Mouse (Mus musculus): ENCODE data around the gene Tent4b. TPM values are rescaled to one million over a fixed set of nuclear protein-coding genes. Genes with fewer than 3 reads are reported as not detected.

Gene Tent4b
- polyA plus RNA-seq, 1 experiment from 2014 or later = 5.5 TPM

GRCm38 (mm10) chr8:88266801-88267403, 67.9 kb downstream of the Tent4b start:
- H3K27me3 ChIP-seq (ENCODE audit: control insufficient read depth, insufficient read depth, low read length) = peaks cover 4% of the 10 kb centered on the region
- WGBS = 67% methylated on average over 14 of the region's 14 CpGs
- H3K9ac ChIP-seq (ENCODE audit: low read length) = no peak overlapping the region
- H3K4me3 ChIP-seq (ENCODE audit: low read length) = no peak overlapping the region
- H3K9me3 ChIP-seq (replicated peaks; ENCODE audit: control insufficient read depth, low read length) = no peaks in the 10 kb centered on the region
- H3K27ac ChIP-seq (ENCODE audit: low read length) = no peak overlapping the region
- peaks cover 6% of the 10 kb centered on the region for H3K4me1 ChIP-seq (ENCODE audit: control insufficient read depth, insufficient read depth, low read length)
- no peak overlapping the region for H3K4me2 ChIP-seq (ENCODE audit: low read depth, low read length)
- no peaks in the 10 kb centered on the region for H3K36me3 ChIP-seq (ENCODE audit: control insufficient read depth, insufficient read depth)
- ATAC-seq (replicated peaks; ENCODE audit: extremely low read depth, insufficient read depth, low FRiP score) = no peak

GRCm38 (mm10) chr8:88269107-88269875, 70.3 kb downstream of the Tent4b start:
- Histone ChIP-seq H3K27ac (ENCODE audit: low read length) (no peak overlapping the region), H3K4me1 (ENCODE audit: control insufficient read depth, insufficient read depth, low read length) (peaks cover 12% of the 10 kb centered on the region), H3K4me3 (ENCODE audit: low read length) (no peak overlapping the region), H3K9me3 (replicated peaks; ENCODE audit: control insufficient read depth, low read length) (no peaks in the 10 kb centered on the region), H3K27me3 (ENCODE audit: control insufficient read depth, insufficient read depth, low read length) (peaks cover 12% of the 10 kb centered on the region), H3K36me3 (ENCODE audit: control insufficient read depth, insufficient read depth) (no peaks in the 10 kb centered on the region), H3K9ac (ENCODE audit: low read length) (no peak overlapping the region), H3K4me2 (ENCODE audit: low read depth, low read length) (no peak overlapping the region)
- 65% methylated on average over 7 of the region's 7 CpGs for WGBS
- no peak for ATAC-seq (replicated peaks; ENCODE audit: extremely low read depth, insufficient read depth, low FRiP score)

GRCm38 (mm10) chr8:88270086-88270485, 71.1 kb downstream of the Tent4b start:
- WGBS = 68% methylated on average over 3 of the region's 3 CpGs
- Histone ChIP-seq H3K36me3 (ENCODE audit: control insufficient read depth, insufficient read depth) (no peaks in the 10 kb centered on the region), H3K9ac (ENCODE audit: low read length) (no peak overlapping the region), H3K4me2 (ENCODE audit: low read depth, low read length) (no peak overlapping the region), H3K27ac (ENCODE audit: low read length) (no peak overlapping the region), H3K4me1 (ENCODE audit: control insufficient read depth, insufficient read depth, low read length) (peaks cover 12% of the 10 kb centered on the region), H3K4me3 (ENCODE audit: low read length) (no peak overlapping the region), H3K9me3 (replicated peaks; ENCODE audit: control insufficient read depth, low read length) (no peaks in the 10 kb centered on the region), H3K27me3 (ENCODE audit: control insufficient read depth, insufficient read depth, low read length) (peaks cover 12% of the 10 kb centered on the region)
- no peak for ATAC-seq (replicated peaks; ENCODE audit: extremely low read depth, insufficient read depth, low FRiP score)

GRCm38 (mm10) chr8:88272231-88273050, 73.4 kb downstream of the Tent4b start, which contains the start of gene Adcy7:
TSS of gene Adcy7 (plus strand) at chr8:88272403.
- Histone ChIP-seq H3K27me3 (ENCODE audit: control insufficient read depth, insufficient read depth, low read length) (peaks cover 12% of the 10 kb centered on the region), H3K27ac (ENCODE audit: low read length) (no peak within 1 kb of the TSS), H3K4me1 (ENCODE audit: control insufficient read depth, insufficient read depth, low read length) (peaks cover 7% of the 10 kb centered on the region), H3K36me3 (ENCODE audit: control insufficient read depth, insufficient read depth) (no peaks in the 10 kb centered on the region), H3K4me2 (ENCODE audit: low read depth, low read length) (peak within 1 kb of the TSS; percentile 97), H3K4me3 (ENCODE audit: low read length) (peak within 1 kb of the TSS; percentile 49), H3K9ac (ENCODE audit: low read length) (peak within 1 kb of the TSS; percentile 76), H3K9me3 (replicated peaks; ENCODE audit: control insufficient read depth, low read length) (no peaks in the 10 kb centered on the region)
- WGBS = 4% methylated on average over 63 of the region's 64 CpGs
- ATAC-seq (replicated peaks; ENCODE audit: extremely low read depth, insufficient read depth, low FRiP score) = peak; percentile 57

GRCm38 (mm10) chr8:88273051-88273430, 74.0 kb downstream of the Tent4b start:
- Histone ChIP-seq H3K27me3 (ENCODE audit: control insufficient read depth, insufficient read depth, low read length) (peaks cover 12% of the 10 kb centered on the region), H3K27ac (ENCODE audit: low read length) (no peak overlapping the region)

GRCm38 (mm10) chr8:88274090-88274489, 75.1 kb downstream of the Tent4b start:
- Histone ChIP-seq H3K9ac (ENCODE audit: low read length) (no peak overlapping the region), H3K4me2 (ENCODE audit: low read depth, low read length) (no peak overlapping the region), H3K4me1 (ENCODE audit: control insufficient read depth, insufficient read depth, low read length) (peaks cover 7% of the 10 kb centered on the region), H3K9me3 (replicated peaks; ENCODE audit: control insufficient read depth, low read length) (no peaks in the 10 kb centered on the region), H3K27me3 (ENCODE audit: control insufficient read depth, insufficient read depth, low read length) (peaks cover 12% of the 10 kb centered on the region), H3K4me3 (ENCODE audit: low read length) (no peak overlapping the region), H3K27ac (ENCODE audit: low read length) (no peak overlapping the region), H3K36me3 (ENCODE audit: control insufficient read depth, insufficient read depth) (no peaks in the 10 kb centered on the region)
- WGBS = 84% methylated on average over 5 of the region's 5 CpGs
- ATAC-seq (replicated peaks; ENCODE audit: extremely low read depth, insufficient read depth, low FRiP score) = no peak

More at GRCm38 (mm10) chr8:88273051-88273430, 74.0 kb downstream of the Tent4b start:
- Histone ChIP-seq H3K9ac (ENCODE audit: low read length) (no peak overlapping the region; the same call in 1 of the 2 replicates), H3K9me3 (replicated peaks; ENCODE audit: control insufficient read depth, low read length) (no peaks in the 10 kb centered on the region), H3K36me3 (ENCODE audit: control insufficient read depth, insufficient read depth) (no peaks in the 10 kb centered on the region), H3K4me1 (ENCODE audit: control insufficient read depth, insufficient read depth, low read length) (peaks cover 7% of the 10 kb centered on the region), H3K4me2 (ENCODE audit: low read depth, low read length) (peak overlapping the region; percentile 97), H3K4me3 (ENCODE audit: low read length) (peak overlapping the region; percentile 49; the same call in 1 of the 2 replicates)
- WGBS = 73% methylated on average over 7 of the region's 7 CpGs
- ATAC-seq (replicated peaks; ENCODE audit: extremely low read depth, insufficient read depth, low FRiP score) = no peak

- no peaks in the 10 kb centered on the region for H3K36me3 ChIP-seq (ENCODE audit: control insufficient read depth, insufficient read depth)
- no peaks in the 10 kb centered on the region for H3K27me3 ChIP-seq (ENCODE audit: control insufficient read depth, insufficient read depth, low read length)
- no peak overlapping the region for H3K4me3 ChIP-seq (ENCODE audit: low read length)
- H3K9me3 ChIP-seq (replicated peaks; ENCODE audit: control insufficient read depth, low read length) = no peaks in the 10 kb centered on the region
- no peak overlapping the region for H3K27ac ChIP-seq (ENCODE audit: low read length)
- 43% methylated on average over 5 of the region's 5 CpGs for WGBS
- H3K4me1 ChIP-seq (ENCODE audit: control insufficient read depth, insufficient read depth, low read length) = peaks cover 6% of the 10 kb centered on the region; the same call in 1 of the 2 replicates
- no peak overlapping the region for H3K9ac ChIP-seq (ENCODE audit: low read length)
- H3K4me2 ChIP-seq (ENCODE audit: low read depth, low read length) = no peak overlapping the region
- no peak for ATAC-seq (replicated peaks; ENCODE audit: extremely low read depth, insufficient read depth, low FRiP score)
Measured at GRCm38 (mm10) chr8:88279220-88279619, 80.2 kb downstream of the Tent4b start.

- Histone ChIP-seq H3K9ac (ENCODE audit: low read length) (no peak overlapping the region), H3K27me3 (ENCODE audit: control insufficient read depth, insufficient read depth, low read length) (no peaks in the 10 kb centered on the region), H3K27ac (ENCODE audit: low read length) (no peak overlapping the region), H3K36me3 (ENCODE audit: control insufficient read depth, insufficient read depth) (no peaks in the 10 kb centered on the region), H3K4me1 (ENCODE audit: control insufficient read depth, insufficient read depth, low read length) (peaks cover 6% of the 10 kb centered on the region; the same call in 1 of the 2 replicates), H3K4me2 (ENCODE audit: low read depth, low read length) (no peak overlapping the region), H3K9me3 (replicated peaks; ENCODE audit: control insufficient read depth, low read length) (no peaks in the 10 kb centered on the region), H3K4me3 (ENCODE audit: low read length) (no peak overlapping the region)
- 61% methylated on average over 6 of the region's 6 CpGs for whole genome bisulfite sequencing
- 0 out of 2 replicates have a peak, but pooled peaks have one; percentile 18 for ATAC-seq (replicated peaks; ENCODE audit: extremely low read depth, insufficient read depth, low FRiP score)
Measured at GRCm38 (mm10) chr8:88279670-88280069, 80.7 kb downstream of the Tent4b start.

Data from heart, embryonic 16.5 days (tissue).